Mouse (Mus musculus) spleen, postnatal 36 days (tissue): Measurements from ENCODE around the gene Olfr1392.
"Not testable (repeated sequence)": the region's sequence is repeated elsewhere in the genome, so short reads cannot be mapped to it uniquely, and the experiment has no call there.

ENCODE experiments used
- DNase-seq, 2 experiments: peaks; one replicate each; pipeline ENCODE4 v3.0.0; 2022; ENCODE audit warnings: low spot score in 2 of 2, mixed read lengths in 1 of 2

Olfr1392 gene

DNA sequence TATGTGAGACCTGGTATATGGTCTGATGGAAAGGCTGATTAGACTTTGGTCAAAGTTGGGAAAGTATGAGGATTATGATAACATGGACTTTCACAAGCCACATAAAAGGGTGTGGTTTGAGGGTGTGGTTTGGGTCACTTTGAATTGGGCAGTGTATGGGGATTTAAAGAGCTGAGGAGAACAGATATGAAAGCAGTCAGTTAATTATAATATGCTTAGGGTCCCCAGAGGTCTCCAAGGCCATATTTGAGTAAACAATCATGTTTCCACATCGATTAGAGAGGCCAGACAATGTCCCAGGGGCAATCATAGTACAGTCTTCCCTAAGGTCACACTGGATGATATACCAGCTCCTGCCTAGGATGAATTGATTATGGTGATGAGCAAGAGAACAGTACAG lies at the start of gene Olfr1392:
TSS of gene Olfr1392 (plus strand) at position 301 of the 400 bp plus-strand sequence.
- DNase-seq: not testable (repeated sequence)

DNA sequence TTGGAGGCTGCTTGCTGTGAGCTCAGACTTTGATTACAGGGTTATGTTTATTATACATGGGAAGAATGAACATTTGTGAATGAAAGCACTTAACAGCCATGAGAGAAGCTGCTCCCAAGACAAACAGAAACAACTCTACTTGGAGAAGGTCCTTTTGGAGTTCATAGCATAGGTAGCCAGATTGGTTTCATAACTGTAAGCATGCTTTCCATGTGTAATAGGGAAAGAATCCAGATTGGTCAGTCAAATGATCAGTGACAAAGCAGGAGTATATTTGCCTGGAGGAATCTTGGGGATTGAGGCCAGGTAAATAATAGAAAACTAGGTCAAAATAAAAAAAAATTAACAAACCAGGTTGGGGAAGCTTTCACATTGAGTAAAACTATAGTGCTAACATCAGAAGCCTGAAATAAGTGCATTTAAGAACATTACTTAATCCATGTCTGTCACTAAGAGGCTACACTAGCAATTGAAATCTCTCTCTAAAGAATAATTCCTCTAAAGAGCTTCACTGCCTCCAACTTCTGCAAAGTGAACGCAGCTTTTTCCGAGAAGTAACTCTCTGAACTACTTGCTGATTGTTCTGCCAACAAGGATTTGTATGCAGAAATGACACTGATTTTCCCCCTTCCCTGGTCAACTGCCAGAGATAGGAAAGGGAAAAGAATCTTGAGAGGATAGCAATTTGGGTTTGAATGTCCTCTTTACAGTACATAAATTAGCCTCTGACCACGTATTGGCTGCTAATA lies 49.4 kb upstream of the Olfr1392 start:
- no peak for DNase-seq

- DNase-seq: no peak
These were observed 48.2 kb upstream of the Olfr1392 start for GRCm38 (mm10) chr11:49236891-49237290.

DNA sequence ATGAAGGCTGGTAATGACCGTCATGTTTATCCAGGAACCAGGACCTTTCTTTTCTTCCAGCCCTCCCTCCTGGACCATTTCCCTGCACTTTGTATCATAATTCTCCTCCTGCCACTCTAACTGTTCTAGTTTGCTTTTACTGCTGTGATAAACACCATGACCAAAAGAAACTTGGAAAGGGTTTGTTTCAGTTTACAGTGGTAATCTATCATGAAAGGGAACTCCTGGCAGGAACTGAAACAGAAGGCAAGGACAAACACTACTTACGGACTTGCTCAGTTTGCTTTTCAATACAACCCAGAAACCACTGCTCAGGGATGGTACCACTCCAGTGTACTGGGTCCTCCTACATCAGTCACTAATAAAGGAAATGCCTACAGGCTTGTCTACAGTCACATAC lies 47.5 kb upstream of the Olfr1392 start:
- DNase-seq: no peak

GRCm38 (mm10) chr11:49240310-49240709 lies 44.8 kb upstream of the Olfr1392 start:
- no peak for DNase-seq

- DNase-seq: no peak
These were observed 44.2 kb upstream of the Olfr1392 start for GRCm38 (mm10) chr11:49240874-49241273.

GRCm38 (mm10) chr11:49241471-49241870 lies 43.6 kb upstream of the Olfr1392 start:
- peak; percentile 54 to 61 for DNase-seq

GRCm38 (mm10) chr11:49242944-49243626 lies 42.0 kb upstream of the Olfr1392 start:
- no peak for DNase-seq

DNA sequence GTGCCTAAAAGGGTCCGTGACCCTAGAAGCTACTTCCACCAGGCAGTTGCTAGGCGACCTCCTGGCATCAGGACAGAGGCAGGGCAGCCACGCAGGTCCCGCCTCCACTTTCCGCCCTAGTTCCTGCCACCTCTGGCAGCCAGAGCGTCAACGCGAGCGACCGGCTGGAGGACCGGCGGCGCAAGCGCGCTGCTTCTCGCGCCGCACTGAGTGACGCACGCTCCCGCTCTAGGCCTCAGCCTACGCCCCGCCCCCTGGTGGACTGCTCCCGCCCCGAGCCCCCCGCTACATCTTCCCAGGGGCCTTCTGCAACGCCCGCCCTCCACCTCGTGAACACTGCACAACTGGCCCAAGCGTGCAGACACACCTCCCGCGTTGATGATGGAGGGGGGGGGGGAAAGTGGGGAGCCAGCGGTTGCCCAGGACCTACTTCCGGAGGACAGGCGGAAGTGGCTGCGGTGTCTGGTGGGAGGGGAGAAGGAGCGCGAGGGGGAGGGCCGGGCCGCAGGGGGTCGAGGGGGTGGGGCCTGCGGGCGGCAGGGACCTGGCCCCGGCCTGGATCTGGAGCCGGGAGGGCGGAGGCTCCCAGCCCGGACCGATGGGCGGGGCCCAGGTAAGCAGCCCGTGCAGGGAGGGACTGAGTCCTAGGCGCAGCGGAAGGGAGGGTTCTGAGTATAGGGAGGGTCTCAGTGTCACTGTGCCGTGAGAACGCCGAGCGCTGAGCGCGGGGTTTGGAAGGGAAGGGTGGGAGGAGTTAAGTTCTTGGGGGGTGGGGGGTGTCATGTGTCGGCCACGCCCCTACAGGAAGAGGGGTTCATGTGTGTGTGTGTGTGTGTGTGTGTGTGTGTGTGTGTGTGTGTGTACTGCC lies 41.1 kb upstream of the Olfr1392 start, which contains the start of gene Mgat1:
TSS of gene Mgat1 (plus strand) at position 465 of the 868 bp plus-strand sequence.
- DNase-seq: peak; percentile 95 to 96

GRCm38 (mm10) chr11:49244595-49244930 lies 40.5 kb upstream of the Olfr1392 start:
- no peak for DNase-seq

DNA sequence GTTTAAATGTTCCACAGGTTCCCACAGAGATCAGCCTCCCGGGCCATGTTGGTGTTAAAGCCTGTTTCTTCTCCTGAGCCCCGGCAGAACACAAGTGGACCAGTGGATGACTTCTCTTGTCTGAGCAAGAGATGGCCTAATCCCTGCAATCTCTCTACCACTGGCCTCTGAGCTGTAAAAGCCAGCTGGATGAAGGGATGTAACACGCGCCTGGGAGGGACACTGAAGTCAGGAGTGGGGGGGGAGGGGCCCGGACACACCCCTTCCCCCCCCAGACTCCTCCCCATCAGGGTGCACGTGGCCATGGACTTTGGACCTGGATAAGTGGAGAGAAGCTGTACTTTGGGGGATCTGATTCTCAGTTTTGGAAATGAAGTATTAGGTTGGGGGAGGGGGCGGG lies 39.9 kb upstream of the Olfr1392 start:
- DNase-seq: peak in 1 of 2 experiments; percentile 41

- no peak for DNase-seq
These were observed 39.3 kb upstream of the Olfr1392 start for GRCm38 (mm10) chr11:49245634-49246415.

- no peak for DNase-seq
These were observed 38.6 kb upstream of the Olfr1392 start for GRCm38 (mm10) chr11:49246523-49246922.

GRCm38 (mm10) chr11:49247255-49247654 lies 37.8 kb upstream of the Olfr1392 start:
- DNase-seq: peak; percentile 71 to 76

DNA sequence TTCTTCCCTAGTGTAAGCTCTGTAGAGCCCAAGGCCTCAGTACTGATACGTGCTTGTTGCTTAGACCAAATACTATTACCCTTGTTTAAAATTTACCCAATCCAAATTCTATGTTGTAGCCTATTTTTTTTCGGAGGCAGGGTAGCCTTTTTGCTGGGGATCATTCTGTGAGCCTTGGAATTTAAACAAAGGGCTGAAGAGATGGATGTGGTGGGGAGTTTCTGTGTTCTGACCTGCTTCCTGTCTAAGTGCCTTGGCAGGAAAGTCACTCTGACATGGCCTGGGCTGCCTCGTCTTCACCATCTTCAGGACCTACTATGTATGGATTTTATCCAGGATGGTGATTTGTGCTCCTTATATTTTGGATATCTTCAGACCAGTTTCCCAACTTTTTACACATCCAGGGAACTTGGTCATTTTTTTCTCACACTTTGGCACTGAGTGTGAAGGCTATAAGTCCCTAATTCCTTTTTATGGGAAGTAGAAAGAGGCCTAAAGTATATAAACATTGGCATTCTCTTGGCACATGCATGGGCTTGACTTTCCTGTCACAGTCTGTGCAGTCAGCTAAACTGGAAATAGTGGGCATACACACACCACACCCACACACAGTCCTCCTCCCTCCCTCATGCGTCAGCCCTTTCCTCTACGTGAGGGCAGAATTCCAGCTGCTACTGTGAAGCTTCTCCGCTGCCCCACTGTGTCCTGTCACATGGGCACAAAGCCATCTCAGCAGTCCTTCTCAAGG lies 36.7 kb upstream of the Olfr1392 start:
- DNase-seq: peak; percentile 66 to 68

GRCm38 (mm10) chr11:49248974-49249700 lies 35.9 kb upstream of the Olfr1392 start:
- DNase-seq: peak in 1 of 2 experiments; percentile 28

GRCm38 (mm10) chr11:49249811-49250421 lies 35.2 kb upstream of the Olfr1392 start:
- peak; percentile 88 to 90 for DNase-seq

- peak; percentile 95 to 96 for DNase-seq
These were observed 34.4 kb upstream of the Olfr1392 start for GRCm38 (mm10) chr11:49250422-49251379.
